Mouse (Mus musculus) liver, postnatal 0 days (tissue): Measurements from ENCODE around the gene Rcor2. TPM values are rescaled to one million over a fixed set of nuclear protein-coding genes. Genes with fewer than 3 reads are reported as not detected.

Experiments
- ATAC-seq: fragments of 200-750 bp; cut with Nextera tagmentation; 2 replicates; pipeline ENCODE4 v1.8.0; 2017; ENCODE audit warnings: mild to moderate bottlenecking, moderate library complexity
- DNase-seq: peaks from one replicate; pipeline ENCODE4 v3.0.0-alpha.2; 2016
- H3K27ac ChIP-seq: fragments of 300-500 bp; sonication (generic); 2 replicates; pipeline ENCODE4 v1.5.1; 2014; ENCODE audit warnings: antibody characterized with exemption, moderate library complexity, mild to moderate bottlenecking, low read depth
- H3K27me3 ChIP-seq: fragments of 300-500 bp; sonication (generic); 2 replicates; pipeline ENCODE4 v1.6.1; 2014; ENCODE audit warnings: low read length, control low read depth, mixed read lengths; ENCODE audit not compliant: insufficient read depth
- H3K36me3 ChIP-seq: fragments of 300-500 bp; sonication (generic); replicated peaks from 2 replicates; pipeline ENCODE4 v1.6.1; 2014; ENCODE audit warnings: mild to moderate bottlenecking, control low read depth, low read length, moderate library complexity, mixed read lengths; ENCODE audit not compliant: insufficient read depth
- H3K4me1 ChIP-seq: fragments of 300-500 bp; sonication (generic); 2 replicates; pipeline ENCODE4 v1.6.1; 2014; ENCODE audit warnings: antibody characterized with exemption, mild to moderate bottlenecking, control low read depth; ENCODE audit not compliant: insufficient read depth
- H3K4me2 ChIP-seq: fragments of 300-500 bp; sonication (generic); 2 replicates; pipeline ENCODE4 v1.6.1; 2014; ENCODE audit warnings: low read depth, mild to moderate bottlenecking, low read length, moderate library complexity, mixed read lengths
- H3K4me3 ChIP-seq: fragments of 300-500 bp; sonication (generic); 2 replicates; pipeline ENCODE4 v1.5.1; 2014; ENCODE audit warnings: low read depth, low read length
- H3K9ac ChIP-seq: fragments of 300-500 bp; sonication (generic); replicated peaks from 2 replicates; pipeline ENCODE4 v1.6.1; 2014; ENCODE audit warnings: mild to moderate bottlenecking, moderate library complexity
- H3K9me3 ChIP-seq: fragments of 300-500 bp; sonication (generic); 2 replicates; pipeline ENCODE4 v1.6.1; 2016; ENCODE audit warnings: mild to moderate bottlenecking, control low read depth, low read length, mixed read lengths
- CTCF ChIP-seq: sonication (generic); IDR thresholded peaks from 2 replicates; pipeline ENCODE4 v1.5.1; 2016; ENCODE audit warnings: antibody characterized with exemption, low read depth
- EP300 ChIP-seq: IDR thresholded peaks from 2 replicates; pipeline ENCODE4 v1.6.1; 2016; ENCODE audit warnings: antibody characterized with exemption, low read depth, mild to moderate bottlenecking
- WGBS: fragments of 180-500 bp; shearing (Covaris S2); extraction: QIAGEN DNeasy Blood & Tissue Kit; methylation state at CpG from one replicate; pipeline ENCODE4 v1.1.7; 2014; ENCODE audit not compliant: insufficient replicate concordance; 5-methylcytosine and 5-hydroxymethylcytosine counted together
- polyA plus RNA-seq: library from polyadenylated mRNA; unstranded; fragments of >200 nt; fragmentation: Nextera tagmentation; extraction: Ambion mirVana; gene quantifications from 2 replicates; pipeline ENCODE4 v1.2.1, GENCODE M21; 2015

Rcor2 gene
- polyA plus RNA-seq, 1 experiment from 2014 or later: 0.62 TPM

DNA sequence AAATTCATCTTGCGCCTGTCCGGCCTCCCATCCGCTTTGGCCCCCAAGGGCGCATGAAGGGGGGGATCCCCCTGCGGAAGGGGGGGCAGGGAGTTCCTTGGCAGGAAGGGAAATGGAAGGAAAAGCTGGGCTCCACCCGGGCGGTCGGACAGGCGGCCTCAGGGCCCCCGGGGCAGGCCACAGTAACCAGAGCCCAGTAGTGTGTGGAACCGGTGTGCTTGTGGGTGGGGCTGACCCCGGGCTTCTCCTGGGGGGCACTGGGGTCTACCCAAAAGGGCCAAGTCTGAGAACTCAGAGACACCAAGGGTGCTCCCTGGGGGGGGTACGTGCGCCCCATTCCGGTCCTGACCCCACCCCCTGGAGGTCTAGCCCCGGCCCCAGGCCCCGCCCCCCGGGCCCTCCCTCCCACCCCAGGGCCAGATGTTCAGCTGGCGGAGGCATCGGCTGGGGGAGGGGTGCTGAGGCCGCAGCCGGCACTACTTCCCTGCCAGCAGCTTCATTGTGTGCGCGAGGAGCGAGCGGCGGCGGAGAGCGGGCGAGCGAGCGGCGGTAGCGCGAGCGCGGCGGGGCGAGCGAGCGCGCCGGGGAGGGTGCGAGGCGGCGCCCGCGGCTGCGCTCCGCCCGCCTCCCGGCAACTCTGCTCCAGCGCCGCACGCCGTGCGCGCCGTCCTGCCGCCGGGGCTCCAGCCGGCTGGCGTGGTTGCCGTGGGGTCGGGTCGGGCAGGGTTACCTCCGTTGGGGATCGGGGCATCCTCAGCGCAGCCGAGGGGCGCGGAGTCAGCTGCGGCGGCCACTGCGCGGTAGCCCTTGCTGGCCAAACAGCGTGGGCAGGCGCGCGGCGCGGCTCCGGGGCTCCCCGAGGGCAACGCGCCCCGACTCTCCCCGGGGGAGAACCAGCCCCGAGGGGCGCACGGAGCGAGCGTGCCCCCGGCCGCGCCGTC, 926 bp downstream of the Rcor2 start:
- H3K4me1 ChIP-seq: peaks cover 23% of the 10 kb centered on the region
- no peaks in the 10 kb centered on the region for H3K9me3 ChIP-seq
- TF ChIP-seq CTCF (no peak), EP300 (no peak)
- peak overlapping the region; percentile 14 for H3K9ac ChIP-seq
- H3K27me3 ChIP-seq: peaks cover 25% of the 10 kb centered on the region
- peak overlapping the region; percentile 57 for H3K4me3 ChIP-seq
- ATAC-seq: peak; percentile 74
- peak; percentile 82 for DNase-seq
- H3K36me3 ChIP-seq: no peaks in the 10 kb centered on the region
- H3K27ac ChIP-seq: peak overlapping the region; percentile 60
- peak overlapping the region; percentile 94 for H3K4me2 ChIP-seq
- WGBS: 1% methylated on average over 52 of the region's 97 CpGs

- Histone ChIP-seq H3K9me3 (no peaks in the 10 kb centered on the region), H3K4me3 (peak overlapping the region; percentile 57), H3K27ac (no peak overlapping the region), H3K4me2 (peak overlapping the region; percentile 94), H3K4me1 (peaks cover 23% of the 10 kb centered on the region), H3K27me3 (peaks cover 25% of the 10 kb centered on the region), H3K36me3 (no peaks in the 10 kb centered on the region), H3K9ac (peak overlapping the region; percentile 14)
- no peak for TF ChIP-seq EP300
- TF ChIP-seq CTCF: peak; percentile 73
- peak; percentile 66 for ATAC-seq
- peak; percentile 80 for DNase-seq
- WGBS: under 1% methylated on average over 29 of the region's 30 CpGs
These were observed 1.6 kb downstream of the Rcor2 start for GRCm38 (mm10) chr19:7268722-7269090.

GRCm38 (mm10) chr19:7269290-7270044, 2.3 kb downstream of the Rcor2 start:
- Histone ChIP-seq H3K9me3 (no peaks in the 10 kb centered on the region), H3K4me3 (peak overlapping the region; percentile 57), H3K4me1 (peaks cover 23% of the 10 kb centered on the region), H3K9ac (peak overlapping the region; percentile 14; the same call in 1 of the 2 replicates), H3K27me3 (peaks cover 25% of the 10 kb centered on the region), H3K36me3 (no peaks in the 10 kb centered on the region), H3K27ac (no peak overlapping the region), H3K4me2 (peak overlapping the region; percentile 94)
- no peak for ATAC-seq
- DNase-seq: no peak
- 27% methylated on average over 11 of the region's 11 CpGs for WGBS
- TF ChIP-seq EP300 (no peak), CTCF (no peak)

DNA sequence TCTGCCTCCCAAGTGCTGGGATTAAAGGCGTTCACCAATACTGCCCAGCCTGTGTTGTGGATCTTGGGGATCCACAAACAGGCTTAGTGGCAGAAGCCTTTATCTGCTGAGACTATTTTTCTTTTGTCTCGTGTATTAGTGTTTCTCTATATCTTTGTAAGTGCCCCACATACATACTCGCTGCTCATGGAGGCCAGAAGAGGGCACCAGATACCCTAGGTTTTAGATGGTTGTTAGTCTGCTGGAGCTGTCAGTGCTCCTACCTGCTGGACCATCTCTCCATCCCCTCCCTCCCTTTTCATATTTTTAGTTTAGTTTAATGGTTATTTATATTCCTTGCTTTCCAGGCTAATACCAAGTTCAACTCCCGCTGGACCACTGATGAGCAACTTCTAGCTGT, 6.4 kb downstream of the Rcor2 start:
- Histone ChIP-seq H3K4me2 (no peak overlapping the region), H3K27ac (no peak overlapping the region), H3K36me3 (peaks cover 19% of the 10 kb centered on the region), H3K4me3 (no peak overlapping the region), H3K9me3 (no peaks in the 10 kb centered on the region), H3K4me1 (peaks cover 13% of the 10 kb centered on the region), H3K9ac (no peak overlapping the region), H3K27me3 (peaks cover 10% of the 10 kb centered on the region)
- peak; percentile 50 for TF ChIP-seq CTCF
- TF ChIP-seq EP300: no peak
- ATAC-seq (no peak), DNase-seq (no peak)
- WGBS: 77% methylated on average over 4 of the region's 4 CpGs

- Histone ChIP-seq H3K9ac (no peak overlapping the region), H3K4me3 (no peak overlapping the region), H3K9me3 (no peaks in the 10 kb centered on the region), H3K27me3 (peaks cover 2% of the 10 kb centered on the region; the same call in 1 of the 2 replicates), H3K4me1 (peaks cover 3% of the 10 kb centered on the region; the same call in 1 of the 2 replicates), H3K36me3 (peaks cover 25% of the 10 kb centered on the region), H3K27ac (no peak overlapping the region), H3K4me2 (no peak overlapping the region)
- TF ChIP-seq CTCF (no peak), EP300 (no peak)
- DNase-seq (no peak), ATAC-seq (no peak)
- 70% methylated on average over 13 of the region's 13 CpGs for WGBS
These were observed 7.3 kb downstream of the Rcor2 start for GRCm38 (mm10) chr19:7274326-7274990.

DNA sequence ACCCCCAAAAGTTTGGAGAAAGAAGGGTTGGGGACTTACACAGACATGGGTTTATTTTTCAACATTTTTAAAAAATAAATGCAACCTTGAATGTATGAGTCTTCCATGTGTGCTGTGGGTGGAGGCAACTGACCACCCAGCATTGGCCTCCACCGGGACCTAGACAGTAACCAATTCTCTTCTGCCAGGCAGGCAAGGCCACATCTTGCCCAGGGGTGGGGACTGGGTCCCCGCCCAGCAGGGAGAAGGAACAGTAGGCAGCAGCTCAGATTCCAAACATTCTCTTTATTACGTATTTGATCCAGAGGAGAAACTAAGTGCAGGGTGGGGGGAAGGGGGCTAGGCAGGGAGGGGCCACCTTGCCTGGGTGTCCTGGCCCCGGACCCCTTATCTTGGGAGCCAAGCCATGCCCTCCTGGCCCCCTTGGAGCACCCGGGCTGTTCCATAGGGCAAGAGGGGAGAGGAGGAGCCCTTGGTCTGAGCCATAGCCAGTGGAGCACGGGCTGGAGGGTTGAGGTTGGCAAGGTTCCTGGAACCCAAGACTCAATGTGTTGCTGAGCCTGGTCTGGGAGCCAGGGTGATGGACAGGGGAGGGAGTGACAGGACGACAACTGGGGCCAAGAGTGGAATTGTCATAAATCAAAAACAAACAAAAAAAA, 8.1 kb downstream of the Rcor2 start:
- Histone ChIP-seq H3K27ac (no peak overlapping the region), H3K27me3 (no peaks in the 10 kb centered on the region), H3K9me3 (no peaks in the 10 kb centered on the region), H3K36me3 (peaks cover 31% of the 10 kb centered on the region), H3K4me1 (no peaks in the 10 kb centered on the region), H3K9ac (no peak overlapping the region), H3K4me2 (no peak overlapping the region), H3K4me3 (no peak overlapping the region)
- DNase-seq (no peak), ATAC-seq (no peak)
- no peak for TF ChIP-seq CTCF
- no peak for TF ChIP-seq EP300
- WGBS: 71% methylated on average over 7 of the region's 7 CpGs
